Mouse (Mus musculus) limb, embryonic 14.5 days (tissue): ENCODE results near the gene Creb3l2. TPM values are rescaled to one million over a fixed set of nuclear protein-coding genes. Genes with fewer than 3 reads are reported as not detected.

Source experiments
- ATAC-seq: fragments of 200-750 bp; cut with Nextera tagmentation; 2 replicates; pipeline ENCODE4 v1.8.0; 2017; ENCODE audit warnings: low read depth, moderate number of reproducible peaks, moderate TSS enrichment; ENCODE audit not compliant: low FRiP score
- DNase-seq: peaks from one replicate; pipeline ENCODE4 v3.0.0-alpha.2; 2015; ENCODE audit warnings: low spot score
- H3K27ac ChIP-seq: fragments of 300-500 bp; sonication (generic); replicated peaks from 2 replicates; pipeline ENCODE4 v1.5.1; 2014; ENCODE audit warnings: low read depth, mild to moderate bottlenecking, low read length, moderate library complexity, mixed read lengths
- H3K27me3 ChIP-seq: fragments of 300-500 bp; sonication (generic); 2 replicates; pipeline ENCODE4 v1.6.1; 2014; ENCODE audit warnings: low read length, mixed read lengths; ENCODE audit not compliant: control insufficient read depth, insufficient read depth
- H3K36me3 ChIP-seq: fragments of 300-500 bp; sonication (generic); 2 replicates; pipeline ENCODE4 v1.6.1; 2014; ENCODE audit warnings: mild to moderate bottlenecking, low read length, moderate library complexity, mixed read lengths; ENCODE audit not compliant: control insufficient read depth, insufficient read depth
- H3K4me1 ChIP-seq: fragments of 300-500 bp; sonication (generic); 2 replicates; pipeline ENCODE4 v1.6.1; 2014; ENCODE audit warnings: antibody characterized with exemption, low read length, mixed read lengths; ENCODE audit not compliant: control insufficient read depth, insufficient read depth
- H3K4me2 ChIP-seq: fragments of 300-500 bp; sonication (generic); replicated peaks from 2 replicates; pipeline ENCODE4 v1.6.1; 2014; ENCODE audit warnings: low read depth, mild to moderate bottlenecking, low read length, moderate library complexity; ENCODE audit not compliant: severe bottlenecking
- H3K4me3 ChIP-seq: fragments of 300-500 bp; sonication (generic); replicated peaks from 2 replicates; pipeline ENCODE4 v1.5.1; 2014; ENCODE audit warnings: low read length
- H3K9ac ChIP-seq: fragments of 300-500 bp; sonication (generic); 2 replicates; pipeline ENCODE4 v1.6.1; 2014; ENCODE audit warnings: mild to moderate bottlenecking, low read depth, low read length, moderate library complexity; ENCODE audit not compliant: severe bottlenecking
- H3K9me3 ChIP-seq: fragments of 300-500 bp; sonication (generic); 2 replicates; pipeline ENCODE4 v1.6.1; 2016; ENCODE audit warnings: low read length; ENCODE audit not compliant: control insufficient read depth
- POLR2A ChIP-seq: fragments of 200-500 bp; IDR thresholded peaks from 2 replicates; pipeline ENCODE4 v1.8.0; 2012; ENCODE audit warnings: inconsistent platforms, mild to moderate bottlenecking, moderate library complexity, borderline replicate concordance; ENCODE audit not compliant: insufficient read depth, insufficient read length; ENCODE audit errors: extremely low read depth
- WGBS: fragments of 180-500 bp; shearing (Covaris S2); extraction: QIAGEN DNeasy Blood & Tissue Kit; methylation state at CpG from one replicate; pipeline ENCODE4 v1.1.7; 2014; 5-methylcytosine and 5-hydroxymethylcytosine counted together
- polyA plus RNA-seq, 2 experiments: library from polyadenylated mRNA; depleted of rRNA in 1 of 2; stranded (reverse) in 1 of 2; unstranded in 1 of 2; fragments of >200 nt; fragmentation: Nextera tagmentation in 1 of 2; extraction: Ambion mirVana in 1 of 2; gene quantifications; 2 replicates each; pipeline versions ENCODE4 v1.2.1 to v1.2.3; 2012 to 2014

Creb3l2 gene
- polyA plus RNA-seq, 2 experiments: 44.4 to 51.7 TPM

DNA sequence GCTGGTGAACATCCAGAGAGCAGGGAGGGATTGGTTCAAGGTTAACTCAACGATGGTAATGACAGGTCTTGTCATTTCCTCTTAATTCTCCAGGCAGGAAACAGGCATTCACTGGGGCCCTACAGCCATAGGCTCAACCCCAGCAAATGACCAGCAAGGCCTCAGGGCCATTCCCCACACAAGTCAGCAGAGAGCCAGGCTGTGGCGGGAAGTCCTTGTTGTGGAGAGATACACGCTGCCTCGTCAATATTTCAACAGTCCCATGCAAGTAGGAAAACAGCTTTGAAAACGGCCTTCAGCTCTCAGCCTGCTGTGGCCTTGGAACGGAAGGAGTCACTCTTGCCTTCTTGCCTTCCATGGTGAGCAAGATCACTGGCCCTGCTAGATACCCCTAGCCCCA is 6.6 kb downstream of the Creb3l2 start:
- Histone ChIP-seq H3K9me3 (no peaks in the 10 kb centered on the region), H3K36me3 (peaks cover 37% of the 10 kb centered on the region), H3K9ac (no peak overlapping the region), H3K4me1 (peaks cover 51% of the 10 kb centered on the region), H3K4me3 (no peak overlapping the region), H3K27me3 (no peaks in the 10 kb centered on the region), H3K4me2 (no peak overlapping the region), H3K27ac (no peak overlapping the region)
- 84% methylated on average over 6 of the region's 6 CpGs for WGBS
- TF ChIP-seq POLR2A: no peak
- ATAC-seq (no peak), DNase-seq (no peak)

DNA sequence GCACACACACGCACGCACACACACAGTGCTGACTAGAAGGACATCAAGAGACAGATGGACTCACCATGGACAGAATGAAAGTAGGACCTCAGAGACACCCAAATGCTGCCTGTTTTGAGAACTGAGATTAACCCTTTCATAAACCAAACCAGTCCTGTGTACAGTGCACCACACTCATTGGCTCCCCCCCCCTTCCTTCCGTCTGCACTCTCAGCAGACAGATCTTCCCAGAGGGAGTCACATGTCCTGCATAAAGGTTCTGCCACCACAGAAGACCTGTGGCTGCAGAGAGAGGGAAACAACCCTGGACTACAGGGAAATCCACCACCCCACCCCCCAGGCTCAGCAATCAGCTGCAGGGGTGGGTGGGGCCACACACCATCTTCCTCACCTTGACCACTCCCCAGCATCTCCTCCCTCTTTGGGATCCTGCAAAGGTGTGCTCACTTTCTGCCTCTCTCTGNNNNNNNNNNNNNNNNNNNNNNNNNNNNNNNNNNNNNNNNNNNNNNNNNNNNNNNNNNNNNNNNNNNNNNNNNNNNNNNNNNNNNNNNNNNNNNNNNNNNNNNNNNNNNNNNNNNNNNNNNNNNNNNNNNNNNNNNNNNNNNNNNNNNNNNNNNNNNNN is 12.0 kb downstream of the Creb3l2 start:
- Histone ChIP-seq H3K4me3 (no peak overlapping the region), H3K9ac (0 out of 2 replicates have a peak overlapping the region, but pooled peaks have one; percentile 12), H3K4me2 (peak overlapping the region; percentile 41), H3K27ac (peak overlapping the region; percentile 80), H3K9me3 (no peaks in the 10 kb centered on the region), H3K4me1 (peaks cover 76% of the 10 kb centered on the region), H3K36me3 (peaks cover 21% of the 10 kb centered on the region), H3K27me3 (no peaks in the 10 kb centered on the region)
- no peak for DNase-seq
- 77% methylated on average over 3 of the region's 3 CpGs for WGBS
- TF ChIP-seq POLR2A: no peak
- no peak for ATAC-seq

DNA sequence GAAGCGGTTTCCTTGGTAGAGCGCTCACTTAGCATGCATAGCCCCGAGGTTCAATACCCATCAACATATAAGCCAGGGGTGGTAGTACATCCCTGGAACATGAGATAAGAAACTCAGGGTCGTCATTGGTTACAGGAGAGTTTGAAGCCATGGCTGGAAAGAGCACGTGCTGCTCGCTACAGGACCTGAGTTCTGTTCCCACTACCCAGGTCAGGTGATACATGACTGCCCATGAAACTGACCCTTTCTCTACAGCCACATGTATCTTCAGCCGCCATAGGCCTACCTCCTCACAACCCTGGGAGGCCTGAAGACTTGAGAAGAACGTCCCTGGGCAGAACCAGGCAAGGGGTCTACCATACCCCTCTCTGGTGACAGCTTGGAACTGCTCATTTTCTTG is 13.0 kb downstream of the Creb3l2 start:
- peaks cover 78% of the 10 kb centered on the region for H3K4me1 ChIP-seq
- H3K9ac ChIP-seq: no peak overlapping the region
- H3K27me3 ChIP-seq: no peaks in the 10 kb centered on the region
- no peaks in the 10 kb centered on the region for H3K9me3 ChIP-seq
- no peak overlapping the region; the same call in 1 of the 2 replicates for H3K27ac ChIP-seq
- no peak for TF ChIP-seq POLR2A
- DNase-seq (no peak), ATAC-seq (no peak)
- 87% methylated on average over 8 of the region's 8 CpGs for WGBS
- peaks cover 15% of the 10 kb centered on the region; the same call in 1 of the 2 replicates for H3K36me3 ChIP-seq
- no peak overlapping the region for H3K4me3 ChIP-seq
- H3K4me2 ChIP-seq: no peak overlapping the region

DNA sequence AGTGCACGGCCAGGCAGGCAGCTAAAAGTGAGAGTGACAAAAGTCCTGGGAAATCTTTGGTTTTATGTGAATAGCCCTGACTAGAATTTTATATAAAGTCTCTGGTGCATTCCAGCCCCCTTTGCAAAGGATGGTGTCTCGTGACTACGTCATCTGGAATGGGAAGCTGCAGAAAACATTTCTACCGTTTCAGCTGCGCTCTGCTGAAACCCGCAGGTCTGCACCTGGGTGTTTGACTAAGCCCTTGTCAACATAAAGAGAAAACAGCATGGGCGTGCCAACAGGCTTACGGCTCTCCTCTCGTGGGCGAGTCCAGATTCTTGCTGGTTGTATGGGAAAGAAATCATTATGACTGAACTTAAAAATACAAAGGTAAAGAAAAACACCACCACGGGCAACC is 13.9 kb downstream of the Creb3l2 start:
- TF ChIP-seq POLR2A: no peak
- Histone ChIP-seq H3K9me3 (no peaks in the 10 kb centered on the region), H3K4me2 (no peak overlapping the region), H3K4me3 (no peak overlapping the region), H3K36me3 (peaks cover 14% of the 10 kb centered on the region; the same call in 1 of the 2 replicates), H3K4me1 (peaks cover 82% of the 10 kb centered on the region), H3K9ac (no peak overlapping the region), H3K27ac (no peak overlapping the region; the same call in 1 of the 2 replicates), H3K27me3 (no peaks in the 10 kb centered on the region)
- WGBS: 26% methylated on average over 11 of the region's 11 CpGs
- DNase-seq (no peak), ATAC-seq (no peak)

DNA sequence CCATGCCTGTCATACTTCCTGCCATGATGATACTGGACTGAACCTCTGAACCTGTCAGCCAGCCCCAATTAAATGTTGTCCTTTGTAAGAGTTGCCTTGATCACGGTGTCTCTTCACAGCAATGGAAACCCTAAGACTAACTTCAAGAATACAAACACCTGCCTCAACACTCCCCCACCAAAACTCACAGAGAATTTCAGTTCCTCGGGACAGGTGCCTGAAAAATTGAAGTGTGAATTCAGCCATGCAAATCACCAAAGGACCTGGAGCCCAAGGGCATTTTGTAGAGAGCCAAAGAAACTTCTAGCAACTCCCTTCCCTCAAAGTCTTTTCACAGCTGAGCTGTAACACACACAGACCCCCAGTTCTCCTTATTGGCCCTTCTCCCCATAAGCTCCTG is 15.3 kb downstream of the Creb3l2 start:
- Histone ChIP-seq H3K4me2 (no peak overlapping the region), H3K27ac (no peak overlapping the region), H3K4me3 (no peak overlapping the region), H3K4me1 (peaks cover 80% of the 10 kb centered on the region), H3K9ac (no peak overlapping the region), H3K36me3 (peaks cover 14% of the 10 kb centered on the region; the same call in 1 of the 2 replicates), H3K9me3 (no peaks in the 10 kb centered on the region), H3K27me3 (no peaks in the 10 kb centered on the region)
- DNase-seq (no peak), ATAC-seq (no peak)
- no peak for TF ChIP-seq POLR2A
- 98% methylated on average over 2 of the region's 2 CpGs for WGBS
